Mouse (Mus musculus) liver (tissue): Measurements from ENCODE around the gene Spo11.
A peak's percentile ranks its signal among the peaks of the same experiment; 100 is the strongest.

Source experiments
- DNase-seq: peaks from one replicate; pipeline ENCODE4 v3.0.0-alpha.2; 2020; ENCODE audit warnings: mixed read lengths

The Spo11 gene

GRCm38 (mm10) chr2:172977409-172978130 is at the start of gene Spo11:
Gene Spo11, plus strand, starts transcription at chr2:172977700.
- DNase-seq = no peak

DNA sequence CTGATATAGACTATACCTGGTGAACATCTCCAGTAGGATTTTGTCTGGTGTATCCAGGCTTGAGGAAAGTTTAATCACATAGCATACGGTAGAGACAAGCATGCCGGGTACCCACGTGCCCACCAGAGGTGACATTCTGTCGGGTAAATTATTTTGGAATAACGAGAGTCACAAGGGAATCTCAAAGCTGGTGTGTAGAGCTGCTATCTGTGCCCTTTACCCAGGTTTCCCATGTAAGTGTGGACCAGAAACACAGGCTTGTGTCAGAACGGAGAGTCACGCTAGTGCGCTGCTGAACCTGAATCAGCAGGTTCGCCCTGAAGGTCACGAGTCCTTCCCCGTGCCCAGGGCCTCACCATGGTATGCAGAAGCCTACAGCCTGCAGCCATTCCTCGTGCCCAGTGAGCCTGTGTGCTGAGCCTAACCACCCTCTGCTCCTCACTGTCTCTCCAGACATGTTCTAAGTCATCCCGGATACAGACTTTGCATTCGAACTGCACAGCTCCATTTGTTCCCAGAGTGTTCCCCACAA is 47.5 kb upstream of the Spo11 start:
- DNase-seq = no peak

DNA sequence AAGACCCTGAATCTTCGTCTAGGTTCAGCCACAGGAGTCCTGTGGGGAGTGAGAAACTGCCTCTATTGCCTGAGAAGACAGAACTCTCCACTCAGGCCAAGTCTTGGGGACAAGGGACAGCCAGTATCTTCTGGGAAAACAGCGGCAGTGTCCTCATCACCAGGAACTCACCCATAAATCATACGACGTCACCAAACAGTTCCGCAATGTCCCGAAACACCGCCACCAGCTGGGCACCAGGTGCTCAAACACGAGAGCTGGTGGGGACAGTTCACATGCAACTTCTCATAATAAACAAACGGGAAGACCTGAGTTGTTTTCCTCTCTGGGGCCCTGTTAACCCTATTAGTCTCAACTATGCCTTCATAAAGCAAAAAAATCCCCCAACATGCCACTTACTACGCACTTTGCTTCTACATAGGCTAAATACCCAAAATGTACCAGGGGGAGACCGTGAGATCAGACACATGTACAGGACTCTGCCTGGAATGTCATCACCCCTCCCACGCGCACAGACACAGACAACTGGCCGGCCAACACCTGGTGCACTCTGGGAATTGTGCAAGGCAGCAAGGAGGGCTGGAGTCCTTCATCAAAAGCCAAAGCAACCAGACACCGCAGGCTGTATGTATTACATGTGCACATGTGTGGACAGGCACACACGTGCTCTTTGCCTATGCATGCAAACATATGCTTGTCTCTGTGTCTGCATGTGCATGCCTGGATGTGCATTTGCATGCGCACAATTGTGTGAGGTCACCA is 46.2 kb upstream of the Spo11 start:
- DNase-seq = no peak

DNA sequence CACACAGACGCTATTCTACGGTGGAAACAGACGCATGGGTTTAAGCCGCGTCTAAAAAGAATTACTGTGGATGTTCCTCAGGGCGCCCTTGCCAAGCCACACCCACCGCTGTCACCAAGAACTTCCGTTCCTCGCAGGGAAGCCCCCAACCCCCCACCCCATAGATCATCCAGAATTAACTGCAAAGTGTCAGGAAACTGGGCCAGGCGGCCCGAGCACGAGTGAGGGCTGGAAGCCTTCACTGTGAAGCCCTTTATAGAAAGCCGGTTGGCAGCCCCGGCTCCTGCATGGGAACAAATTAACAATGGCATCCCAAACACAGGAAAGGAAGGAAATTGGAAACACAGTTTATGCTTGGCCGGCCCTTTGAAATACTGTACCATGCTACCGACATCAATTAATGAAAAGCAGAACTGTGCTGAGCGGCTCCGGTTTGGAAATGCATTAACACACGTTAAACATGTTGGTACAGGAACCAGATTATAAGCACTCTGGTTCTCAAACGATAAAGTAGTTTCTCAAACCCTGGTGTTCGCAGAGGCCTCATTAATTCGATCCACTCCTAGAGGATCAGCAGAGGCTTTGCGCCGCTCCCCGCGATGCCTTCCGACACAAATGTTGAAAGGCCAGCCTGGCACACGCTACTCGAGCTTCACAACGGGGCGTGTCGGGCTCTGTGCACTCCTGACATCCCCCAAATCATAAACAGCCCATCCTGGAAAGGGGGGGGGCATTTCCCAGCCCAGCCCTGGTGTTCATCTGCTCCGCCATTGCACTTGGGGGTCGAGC is 43.7 kb upstream of the Spo11 start:
- DNase-seq = peak; percentile 33

GRCm38 (mm10) chr2:172934420-172934788 is 43.1 kb upstream of the Spo11 start:
- no peak for DNase-seq

DNA sequence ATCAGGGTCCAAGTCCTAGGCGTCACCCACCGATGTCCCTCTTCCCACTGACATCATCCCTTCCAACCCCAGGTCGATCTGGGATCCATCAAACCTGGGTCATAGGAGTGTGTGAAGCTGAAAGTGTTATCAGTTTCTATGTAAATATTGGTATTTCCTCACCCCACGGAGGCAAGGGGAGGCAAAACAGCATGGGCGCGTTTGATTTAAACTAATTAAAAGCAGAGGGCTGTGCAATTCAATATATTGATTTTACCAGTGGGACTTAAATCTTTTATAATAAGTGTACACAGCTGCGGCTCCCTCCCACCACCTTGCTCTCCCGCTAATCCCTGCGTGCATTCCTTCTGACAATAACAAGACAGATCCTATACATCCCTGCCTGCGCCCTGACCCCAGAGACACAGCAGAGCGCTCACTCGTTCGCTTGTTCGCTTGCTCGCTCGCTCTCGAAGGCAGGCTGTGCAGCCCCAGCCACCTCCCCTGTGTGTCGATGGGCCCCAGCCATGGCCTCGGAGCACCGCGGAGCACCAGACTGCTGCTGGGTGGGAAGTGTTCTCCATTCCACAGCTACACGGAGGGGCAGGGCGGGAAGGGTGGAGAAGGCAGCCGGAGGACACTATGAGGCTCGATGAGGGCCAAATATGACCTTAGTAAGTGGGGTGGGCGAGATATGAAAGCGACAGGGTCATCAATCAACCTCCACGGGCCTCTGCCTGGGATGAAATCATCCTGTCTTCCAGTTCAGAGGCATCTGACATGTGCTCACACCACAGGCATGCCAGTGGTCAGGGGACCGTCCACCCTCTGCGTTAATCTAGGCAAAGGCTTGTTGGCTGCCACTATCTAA is 42.4 kb upstream of the Spo11 start:
- DNase-seq = no peak

GRCm38 (mm10) chr2:172935776-172936562 is 41.5 kb upstream of the Spo11 start:
- DNase-seq = no peak

GRCm38 (mm10) chr2:172936844-172937243 is 40.7 kb upstream of the Spo11 start:
- DNase-seq = no peak

- DNase-seq = no peak
These were observed 39.9 kb upstream of the Spo11 start for GRCm38 (mm10) chr2:172937326-172938190.

- peak; percentile 48 for DNase-seq
These were observed 38.5 kb upstream of the Spo11 start for GRCm38 (mm10) chr2:172938761-172939638.

- DNase-seq = no peak
These were observed 37.9 kb upstream of the Spo11 start for GRCm38 (mm10) chr2:172939639-172940002.

- peak; percentile 67 for DNase-seq
These were observed 37.3 kb upstream of the Spo11 start, which contains the start of gene Bmp7 for GRCm38 (mm10) chr2:172940003-172940798. Gene Bmp7, minus strand, starts transcription at chr2:172940321.

DNA sequence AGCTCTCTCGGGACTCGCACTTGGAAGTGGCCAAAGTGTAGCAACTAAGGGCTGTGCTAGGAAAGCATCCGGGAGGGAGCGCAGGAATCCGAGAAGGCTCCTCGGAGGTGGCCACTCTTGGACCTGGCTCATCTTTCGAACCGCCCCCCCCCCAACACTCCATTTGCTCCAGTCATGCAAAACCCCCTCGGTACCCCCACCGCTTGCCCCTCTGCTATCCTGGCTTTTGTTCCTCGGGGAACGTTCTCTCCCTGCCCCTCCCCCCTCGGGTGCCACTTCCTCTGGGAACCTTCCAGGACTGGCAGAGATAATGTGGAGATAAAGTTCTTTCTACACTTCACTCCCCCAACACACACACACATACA is 36.7 kb upstream of the Spo11 start:
- DNase-seq = no peak

DNA sequence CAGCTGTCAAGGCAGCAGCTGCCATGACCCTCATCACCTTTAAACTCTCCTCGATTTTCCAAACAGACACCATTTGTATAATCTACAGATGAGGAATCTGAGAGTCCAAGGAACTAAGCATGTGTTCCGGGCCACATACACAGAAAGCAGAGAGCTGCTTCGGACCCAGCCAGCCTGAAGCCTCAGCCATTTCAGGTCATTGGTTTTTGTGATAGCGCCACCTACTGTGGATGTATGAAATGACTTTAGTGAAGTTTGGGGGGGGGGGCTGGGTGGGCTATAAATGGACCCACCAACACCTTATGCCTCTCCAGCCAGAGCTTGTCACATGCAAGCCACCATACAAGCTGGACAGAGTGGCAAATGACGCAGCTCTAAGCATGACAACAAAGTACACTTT is 28.4 kb upstream of the Spo11 start:
- DNase-seq = no peak

- DNase-seq = no peak
These were observed 27.3 kb upstream of the Spo11 start for GRCm38 (mm10) chr2:172950119-172950676.

DNA sequence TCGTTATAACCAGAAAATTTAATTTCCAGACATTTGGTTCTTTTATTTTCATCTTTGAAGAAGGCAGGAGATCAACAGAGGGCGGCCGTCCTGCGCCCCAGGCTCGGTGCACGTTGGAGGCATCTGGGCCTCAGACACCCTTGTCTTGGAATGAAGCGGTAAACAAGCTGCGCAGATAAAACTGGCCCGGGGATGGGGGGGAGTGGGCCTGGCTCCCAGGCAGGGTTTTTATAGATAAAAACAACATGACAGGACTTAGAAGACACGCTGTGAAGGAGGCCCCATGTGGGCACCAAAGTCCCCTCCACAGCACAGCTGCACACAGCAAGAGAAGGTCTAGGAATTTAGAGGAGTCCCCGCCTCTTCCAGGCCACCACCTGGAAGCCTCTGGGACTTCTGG is 26.8 kb upstream of the Spo11 start:
- no peak for DNase-seq

DNA sequence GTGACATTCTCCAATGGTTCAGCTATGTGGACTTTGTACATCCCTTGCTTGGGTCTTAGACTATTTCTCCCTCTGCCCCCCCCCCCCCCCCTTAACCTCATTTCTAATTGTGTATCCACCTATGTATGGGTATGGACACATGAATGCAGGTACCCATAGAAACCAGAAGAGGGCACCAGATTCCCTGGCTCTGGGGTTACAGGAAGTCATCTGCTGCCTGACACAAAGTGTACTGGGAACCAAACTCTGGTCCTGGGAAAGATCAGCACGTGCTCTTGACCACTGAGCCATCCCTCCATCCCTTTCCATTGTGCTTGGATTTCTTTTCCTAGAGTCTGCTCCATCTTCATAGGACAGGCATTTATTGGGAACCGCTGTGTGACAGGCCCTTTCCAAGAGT is 25.5 kb upstream of the Spo11 start:
- no peak for DNase-seq

DNA sequence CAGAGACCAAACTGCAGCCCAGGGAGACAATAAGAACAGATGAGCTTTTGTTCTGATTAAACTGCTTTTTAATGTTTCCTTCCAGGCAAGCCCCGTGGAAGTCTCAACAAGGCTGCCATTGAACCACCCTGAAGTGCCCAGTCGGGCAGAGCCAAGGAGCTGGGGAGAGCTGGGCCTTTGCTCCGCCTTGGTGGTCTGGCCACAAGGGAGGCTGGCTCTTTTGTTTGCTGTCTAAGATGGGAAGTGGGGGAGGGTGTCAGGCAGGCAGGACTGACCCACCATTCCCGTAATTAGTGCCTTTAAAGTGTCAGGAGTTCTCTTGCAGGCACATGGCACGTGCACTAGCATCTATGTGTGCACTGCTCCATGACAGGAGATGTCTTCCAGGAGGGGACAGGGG is 18.9 kb upstream of the Spo11 start:
- DNase-seq = no peak
